Mouse (Mus musculus) limb, embryonic 10.5 days (tissue): ENCODE measurements around the gene Sstr2. TPM values are rescaled to one million over a fixed set of nuclear protein-coding genes. Genes with fewer than 3 reads are reported as not detected.
"Not testable (repeated sequence)": the region's sequence is repeated elsewhere in the genome, so short reads cannot be mapped to it uniquely, and the experiment has no call there.

Source experiments
- DNase-seq: peaks from one replicate; pipeline ENCODE4 v3.0.0-alpha.2; 2017; ENCODE audit warnings: low spot score
- H3K27ac ChIP-seq: fragments of 300-500 bp; sonication (generic); 2 replicates; pipeline ENCODE4 v1.5.1; 2016; ENCODE audit warnings: mild to moderate bottlenecking
- H3K27me3 ChIP-seq: fragments of 300-500 bp; sonication (generic); 2 replicates; pipeline ENCODE4 v1.6.1; 2016; ENCODE audit warnings: low read depth, mild to moderate bottlenecking; ENCODE audit not compliant: poor library complexity, severe bottlenecking
- H3K36me3 ChIP-seq: fragments of 300-500 bp; sonication (generic); 2 replicates; pipeline ENCODE4 v1.6.1; 2016; ENCODE audit warnings: mild to moderate bottlenecking, moderate library complexity
- H3K4me1 ChIP-seq: fragments of 300-500 bp; sonication (generic); 2 replicates; pipeline ENCODE4 v1.6.1; 2016
- H3K4me3 ChIP-seq: fragments of 300-500 bp; sonication (generic); 2 replicates; pipeline ENCODE4 v1.5.1; 2016; ENCODE audit warnings: mild to moderate bottlenecking, moderate library complexity
- H3K9me3 ChIP-seq: fragments of 300-500 bp; sonication (generic); replicated peaks from 2 replicates; pipeline ENCODE4 v1.6.1; 2016; ENCODE audit warnings: mild to moderate bottlenecking
- WGBS: fragments of 180-500 bp; shearing (Covaris S2); methylation state at CpG from one replicate; pipeline ENCODE4 v1.1.7; 2016; 5-methylcytosine and 5-hydroxymethylcytosine counted together
- polyA plus RNA-seq: library from polyadenylated mRNA; unstranded; fragments of >200 nt; fragmentation: Nextera tagmentation; extraction: Ambion mirVana; gene quantifications from 2 replicates; pipeline ENCODE4 v1.2.1, GENCODE M21; 2016

Sstr2 gene
- polyA plus RNA-seq, 1 experiment from 2014 or later, result 0.55 TPM

DNA sequence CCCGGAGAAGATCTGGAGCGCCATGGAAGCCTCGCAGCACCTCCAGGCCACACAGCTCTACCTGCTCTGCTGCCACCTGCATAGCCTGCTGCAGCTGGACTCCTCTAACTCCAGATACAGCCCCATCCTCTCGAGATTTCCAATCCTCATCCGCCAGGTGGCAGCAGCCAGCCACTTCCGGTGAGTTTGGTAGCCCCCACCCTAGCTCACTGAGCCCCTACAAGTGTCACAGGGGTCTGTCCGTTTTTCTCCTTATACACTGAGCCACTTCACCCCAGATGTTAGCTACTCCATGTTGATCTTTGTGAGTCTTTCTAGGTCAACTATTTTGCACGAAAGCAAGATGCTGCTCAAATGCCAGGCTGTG, 32.7 kb downstream of the Sstr2 start:
- Histone ChIP-seq H3K27ac (0 out of 2 replicates have a peak overlapping the region, but pooled peaks have one; percentile 17), H3K9me3 (no peaks in the 10 kb centered on the region), H3K4me1 (peaks cover 84% of the 10 kb centered on the region), H3K4me3 (no peak overlapping the region), H3K36me3 (peaks cover 55% of the 10 kb centered on the region), H3K27me3 (no peaks in the 10 kb centered on the region)
- DNase-seq, result peak; percentile 75
- WGBS, result 49% methylated on average over 8 of the region's 8 CpGs

DNA sequence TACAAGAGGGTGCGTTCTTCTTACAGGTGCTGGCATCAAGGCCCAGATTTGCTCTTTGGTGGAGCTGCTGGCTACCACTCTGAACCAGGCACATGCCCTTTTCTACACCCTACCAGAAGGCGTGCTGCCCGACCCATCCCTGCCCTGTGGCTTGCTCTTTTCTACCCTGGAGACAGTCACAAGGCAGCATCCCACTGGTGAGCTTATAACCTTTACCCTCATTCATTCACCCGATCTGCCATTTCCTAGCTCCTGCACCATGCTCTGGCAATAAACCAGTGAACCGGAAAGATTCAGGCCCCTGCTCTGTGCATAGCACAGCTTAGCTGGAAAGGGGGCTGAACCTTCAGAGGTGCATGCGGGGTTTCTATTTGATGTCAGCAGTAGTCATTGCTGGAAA, 33.4 kb downstream of the Sstr2 start:
- DNase-seq, result no peak
- peaks cover 61% of the 10 kb centered on the region for H3K36me3 ChIP-seq
- peak overlapping the region; percentile 10; the same call in 1 of the 2 replicates for H3K27ac ChIP-seq
- 94% methylated on average over 6 of the region's 6 CpGs for WGBS
- no peaks in the 10 kb centered on the region for H3K9me3 ChIP-seq
- H3K4me3 ChIP-seq, result no peak overlapping the region
- H3K27me3 ChIP-seq, result no peaks in the 10 kb centered on the region
- H3K4me1 ChIP-seq, result peaks cover 85% of the 10 kb centered on the region

DNA sequence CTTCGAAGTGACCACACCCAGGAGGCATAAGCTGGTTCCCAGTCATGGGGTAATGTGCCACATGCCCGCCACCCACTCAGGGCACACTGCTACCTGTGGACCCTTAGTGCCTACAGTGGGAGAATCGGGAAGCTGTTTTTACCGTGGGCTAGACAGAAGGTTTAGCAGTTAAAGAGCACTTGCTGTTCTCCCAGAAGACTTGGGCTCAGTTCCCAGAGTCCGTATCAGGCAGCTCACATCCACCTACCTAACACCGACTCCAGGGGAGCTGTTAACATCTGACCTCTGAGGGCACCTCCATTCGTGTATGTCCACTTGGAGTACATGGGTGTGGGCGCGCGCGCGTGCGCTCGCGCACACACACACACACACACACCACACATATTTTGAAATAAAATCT, 35.0 kb downstream of the Sstr2 start:
- Histone ChIP-seq H3K9me3 (no peaks in the 10 kb centered on the region), H3K27me3 (no peaks in the 10 kb centered on the region), H3K4me3 (no peak overlapping the region), H3K27ac (peak overlapping the region; percentile 79), H3K36me3 (peaks cover 77% of the 10 kb centered on the region), H3K4me1 (peaks cover 74% of the 10 kb centered on the region)
- WGBS, result 84% methylated on average over 15 of the region's 15 CpGs
- peak; percentile 40 for DNase-seq

DNA sequence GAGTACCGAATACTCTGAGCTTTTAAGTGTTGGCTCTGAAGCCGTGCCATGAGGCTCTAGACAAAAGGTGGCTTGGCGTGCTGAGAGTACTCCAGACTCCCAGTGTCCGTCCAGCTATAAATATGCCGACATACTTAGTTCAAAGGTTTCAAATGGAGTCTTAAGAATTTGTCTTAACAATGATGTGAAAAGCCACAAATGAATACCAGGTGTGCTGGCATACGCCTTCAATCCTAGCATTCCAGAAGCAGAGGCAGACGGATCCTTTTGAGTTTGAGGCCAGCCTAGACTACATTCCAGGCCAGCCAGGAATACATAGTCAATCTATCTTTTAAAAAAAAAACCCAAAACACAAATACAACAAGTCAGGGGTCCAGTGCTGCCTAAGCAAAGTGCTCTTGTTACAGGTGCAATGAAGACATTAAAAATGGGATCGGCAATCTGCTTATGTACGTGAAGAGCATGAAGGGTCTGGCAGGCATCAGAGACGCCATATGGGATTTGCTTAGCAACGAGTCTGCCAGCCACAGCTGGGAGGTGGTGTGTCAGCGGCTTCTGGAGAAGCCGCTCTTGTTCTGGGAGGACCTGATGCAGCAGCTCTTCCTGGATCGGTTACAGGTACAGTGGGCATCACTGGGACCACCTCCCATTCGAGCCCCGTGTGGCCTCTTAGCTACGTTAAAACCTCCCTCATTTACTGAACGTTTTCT, 35.6 kb downstream of the Sstr2 start:
- Histone ChIP-seq H3K36me3 (peaks cover 83% of the 10 kb centered on the region), H3K27ac (peak overlapping the region; percentile 79), H3K27me3 (no peaks in the 10 kb centered on the region), H3K4me3 (no peak overlapping the region), H3K9me3 (no peaks in the 10 kb centered on the region), H3K4me1 (peaks cover 74% of the 10 kb centered on the region)
- 50% methylated on average over 18 of the region's 18 CpGs for WGBS
- peak; percentile 56 for DNase-seq

DNA sequence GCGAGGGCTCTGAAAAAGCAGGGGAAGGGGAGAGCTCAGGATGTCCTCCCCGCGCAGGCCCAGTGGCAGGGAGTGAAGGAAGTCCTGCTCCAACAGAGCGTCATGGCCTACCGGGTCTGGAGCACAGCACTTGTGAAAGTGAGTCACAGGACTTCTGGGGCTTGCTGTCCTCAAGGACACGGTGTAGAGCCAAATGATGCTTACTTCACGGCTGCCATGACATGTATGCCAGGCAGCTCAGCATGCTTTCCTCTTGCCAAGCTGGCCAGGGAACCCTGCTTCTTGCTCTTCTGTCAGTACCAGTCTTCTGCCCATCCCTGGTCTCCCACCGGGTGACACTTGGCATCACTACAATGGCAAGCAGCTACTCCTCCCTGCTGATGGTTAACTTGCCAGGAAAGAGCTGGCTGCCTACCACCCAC, 37.4 kb downstream of the Sstr2 start:
- 0 out of 2 replicates have a peak overlapping the region, but pooled peaks have one; percentile 37 for H3K27ac ChIP-seq
- H3K9me3 ChIP-seq, result no peaks in the 10 kb centered on the region
- no peak for DNase-seq
- no peaks in the 10 kb centered on the region for H3K27me3 ChIP-seq
- H3K4me1 ChIP-seq, result peaks cover 57% of the 10 kb centered on the region
- 91% methylated on average over 8 of the region's 8 CpGs for WGBS
- H3K4me3 ChIP-seq, result no peak overlapping the region
- H3K36me3 ChIP-seq, result peaks cover 100% of the 10 kb centered on the region

DNA sequence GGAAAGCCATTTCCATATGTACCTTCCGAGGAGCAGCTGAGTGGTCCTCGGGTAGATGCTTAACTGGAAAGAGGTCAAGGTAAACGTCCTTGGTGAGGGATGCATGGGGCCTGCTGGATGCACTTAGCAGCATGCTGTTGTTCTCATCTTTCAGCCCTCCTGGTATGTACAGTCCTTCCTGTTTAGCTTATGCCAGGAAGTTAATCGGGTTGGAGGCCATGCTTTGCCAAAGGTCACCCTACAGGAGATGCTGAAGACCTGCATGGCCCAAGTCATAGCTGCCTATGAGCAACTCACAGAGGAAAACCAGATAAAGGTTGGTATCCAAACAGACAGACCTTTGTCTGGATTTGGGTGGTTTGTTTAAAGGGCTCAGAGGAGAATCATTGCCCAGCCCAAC, 38.1 kb downstream of the Sstr2 start:
- no peak for DNase-seq
- Histone ChIP-seq H3K36me3 (peaks cover 100% of the 10 kb centered on the region), H3K27ac (no peak overlapping the region), H3K4me3 (no peak overlapping the region), H3K4me1 (peaks cover 50% of the 10 kb centered on the region), H3K9me3 (no peaks in the 10 kb centered on the region), H3K27me3 (no peaks in the 10 kb centered on the region)
- 84% methylated on average over 4 of the region's 4 CpGs for WGBS

DNA sequence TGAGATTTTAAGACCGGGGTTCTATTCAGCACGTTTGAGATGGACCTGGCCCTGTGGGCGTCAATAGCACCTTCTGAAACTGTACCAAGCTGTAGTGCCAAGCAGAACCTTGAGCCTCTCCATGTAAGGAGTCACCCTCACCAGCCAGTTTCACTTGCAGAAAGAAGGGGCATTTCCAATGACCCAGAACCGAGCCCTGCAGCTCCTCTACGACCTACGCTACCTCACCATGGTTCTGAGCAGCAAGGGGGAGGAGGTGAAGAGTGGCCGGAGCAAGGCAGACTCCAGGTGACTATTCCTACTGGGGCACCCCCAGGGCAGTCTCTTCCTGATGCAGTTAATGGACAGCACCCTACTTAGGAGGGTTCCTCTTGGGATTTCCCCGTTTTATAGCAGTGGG, 39.2 kb downstream of the Sstr2 start:
- H3K9me3 ChIP-seq, result no peaks in the 10 kb centered on the region
- 88% methylated on average over 8 of the region's 8 CpGs for WGBS
- no peak overlapping the region for H3K4me3 ChIP-seq
- DNase-seq, result no peak
- H3K27ac ChIP-seq, result no peak overlapping the region
- H3K36me3 ChIP-seq, result peaks cover 100% of the 10 kb centered on the region
- peaks cover 42% of the 10 kb centered on the region for H3K4me1 ChIP-seq
- no peaks in the 10 kb centered on the region for H3K27me3 ChIP-seq

DNA sequence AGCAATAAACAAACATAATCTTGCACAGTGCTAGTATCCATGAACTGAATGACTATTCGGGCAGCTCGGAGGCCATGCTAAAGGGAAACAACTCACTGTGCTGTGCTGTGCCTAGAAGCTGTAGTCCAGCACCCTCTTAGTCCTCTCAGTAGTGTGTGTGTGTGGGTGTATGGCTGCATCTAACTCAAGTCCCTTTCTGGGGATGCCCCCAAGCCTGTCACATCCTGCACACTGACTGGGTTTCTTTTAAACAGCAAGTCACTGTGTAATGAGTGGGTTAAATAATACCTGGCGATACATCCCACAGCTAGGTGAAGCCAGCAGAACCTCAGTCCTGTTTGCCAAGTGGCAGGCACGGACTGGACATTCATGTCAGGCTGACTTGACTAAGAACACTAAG, 39.6 kb downstream of the Sstr2 start:
- peaks cover 100% of the 10 kb centered on the region for H3K36me3 ChIP-seq
- 89% methylated on average over 4 of the region's 4 CpGs for WGBS

DNA sequence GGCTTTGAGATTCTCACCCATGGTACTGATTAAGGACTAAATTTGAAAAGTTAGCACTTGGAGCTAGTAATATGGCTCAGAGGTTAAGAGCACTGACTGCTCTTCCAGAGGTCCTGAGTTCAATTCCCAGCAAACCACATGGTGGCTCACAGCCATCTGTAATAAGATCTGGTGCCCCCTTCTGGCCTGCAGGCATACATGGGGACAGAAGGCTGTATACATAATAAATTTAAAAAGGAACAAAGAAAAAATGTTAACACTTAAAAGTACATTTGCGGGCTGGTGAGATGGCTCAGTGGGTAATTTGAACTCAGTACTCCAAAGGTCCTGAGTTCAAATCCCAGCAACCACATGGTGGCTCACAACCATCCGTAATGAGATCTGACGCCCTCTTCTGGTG, 41.1 kb downstream of the Sstr2 start:
- peaks cover 99% of the 10 kb centered on the region for H3K36me3 ChIP-seq
- not testable (repeated sequence) for H3K4me3 ChIP-seq
- 94% methylated on average over 3 of the region's 3 CpGs for WGBS

More for the DNA sequence above, 39.6 kb downstream of the Sstr2 start:
- no peak overlapping the region for H3K27ac ChIP-seq
- peaks cover 38% of the 10 kb centered on the region for H3K4me1 ChIP-seq
- H3K9me3 ChIP-seq, result no peaks in the 10 kb centered on the region
- no peaks in the 10 kb centered on the region for H3K27me3 ChIP-seq
- no peak overlapping the region for H3K4me3 ChIP-seq
- no peak for DNase-seq

DNA sequence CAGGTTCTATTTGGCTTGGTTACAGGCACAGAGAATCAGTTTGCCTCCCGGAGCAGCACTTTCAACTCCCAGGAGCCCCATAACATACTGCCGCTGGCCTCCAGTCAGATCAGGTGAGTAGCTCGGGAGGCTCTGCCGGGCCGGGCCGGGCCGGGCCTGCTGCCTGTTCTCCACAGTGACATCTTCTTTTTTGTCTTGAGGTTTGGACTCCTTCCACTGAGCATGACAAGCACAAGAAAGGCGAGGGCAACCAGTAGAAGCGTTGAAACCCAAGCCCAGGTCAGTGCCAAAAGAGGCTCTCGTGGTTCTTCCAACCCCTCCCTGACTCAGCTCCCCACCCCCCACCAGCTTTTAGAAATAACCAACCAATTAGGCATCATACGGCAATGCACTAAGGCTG, 41.8 kb downstream of the Sstr2 start:
- Histone ChIP-seq H3K36me3 (peaks cover 92% of the 10 kb centered on the region), H3K27me3 (no peaks in the 10 kb centered on the region), H3K9me3 (no peaks in the 10 kb centered on the region), H3K4me1 (peaks cover 16% of the 10 kb centered on the region), H3K27ac (no peak overlapping the region), H3K4me3 (no peak overlapping the region)
- DNase-seq, result no peak
- 95% methylated on average over 11 of the region's 11 CpGs for WGBS

More for the DNA sequence above, 41.1 kb downstream of the Sstr2 start:
- not testable (repeated sequence) for DNase-seq, H3K27ac ChIP-seq, H3K27me3 ChIP-seq, H3K9me3 ChIP-seq
- H3K4me1 ChIP-seq, result peaks cover 23% of the 10 kb centered on the region

DNA sequence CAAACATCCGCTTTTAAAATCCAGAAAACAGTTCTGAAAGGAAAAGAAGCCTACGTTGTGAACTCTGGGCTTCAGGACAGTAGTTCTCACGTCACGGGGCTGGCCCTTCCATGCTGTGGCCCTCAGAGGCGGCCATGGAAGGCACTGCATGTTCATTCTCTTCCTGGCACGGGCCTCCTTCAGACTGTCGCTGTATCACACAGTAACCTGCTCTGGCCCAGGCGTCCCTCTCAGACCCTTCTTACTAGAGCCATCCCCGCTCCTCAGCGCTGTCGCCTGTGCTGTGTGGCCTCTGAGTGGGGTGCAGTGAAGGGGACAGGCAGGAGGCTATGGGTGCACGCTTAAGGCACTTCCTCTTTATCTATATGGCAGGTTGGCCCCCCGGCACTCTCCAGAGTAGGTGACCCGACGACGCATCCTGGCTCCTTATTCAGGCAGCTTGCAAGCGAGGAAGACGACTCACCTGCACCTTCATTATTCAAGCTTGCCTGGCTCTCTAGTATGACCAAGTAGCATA, 42.8 kb downstream of the Sstr2 start:
- WGBS, result 96% methylated on average over 18 of the region's 18 CpGs
- H3K36me3 ChIP-seq, result peaks cover 87% of the 10 kb centered on the region

DNA sequence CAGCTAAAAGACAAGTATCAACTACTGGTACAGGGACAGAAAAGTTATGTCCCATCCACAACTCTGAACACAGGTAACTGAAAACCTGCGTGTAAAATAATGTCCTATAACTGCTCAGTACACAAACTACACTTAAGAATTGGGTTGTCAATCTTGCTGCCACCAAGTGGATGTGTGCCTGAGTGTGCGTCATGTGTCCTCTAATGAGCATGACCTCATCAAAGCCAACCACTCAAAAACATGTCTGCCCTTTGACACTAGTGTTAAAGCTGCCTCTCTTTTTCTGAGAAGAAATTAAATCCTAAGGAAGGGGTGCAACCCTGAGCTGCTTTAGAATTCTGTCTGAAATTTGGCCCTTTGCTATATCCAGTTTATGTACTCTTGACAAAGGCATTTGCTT, 45.1 kb downstream of the Sstr2 start:
- H3K9me3 ChIP-seq, result no peaks in the 10 kb centered on the region
- no peak for DNase-seq
- 79% methylated on average over 2 of the region's 2 CpGs for WGBS
- no peak overlapping the region for H3K27ac ChIP-seq
- no peaks in the 10 kb centered on the region for H3K27me3 ChIP-seq
- H3K36me3 ChIP-seq, result peaks cover 86% of the 10 kb centered on the region
- peaks cover 9% of the 10 kb centered on the region for H3K4me1 ChIP-seq
- no peak overlapping the region for H3K4me3 ChIP-seq

More for the DNA sequence above, 42.8 kb downstream of the Sstr2 start:
- Histone ChIP-seq H3K27me3 (no peaks in the 10 kb centered on the region), H3K4me1 (peaks cover 18% of the 10 kb centered on the region), H3K27ac (no peak overlapping the region), H3K9me3 (no peaks in the 10 kb centered on the region), H3K4me3 (no peak overlapping the region)
- DNase-seq, result no peak

DNA sequence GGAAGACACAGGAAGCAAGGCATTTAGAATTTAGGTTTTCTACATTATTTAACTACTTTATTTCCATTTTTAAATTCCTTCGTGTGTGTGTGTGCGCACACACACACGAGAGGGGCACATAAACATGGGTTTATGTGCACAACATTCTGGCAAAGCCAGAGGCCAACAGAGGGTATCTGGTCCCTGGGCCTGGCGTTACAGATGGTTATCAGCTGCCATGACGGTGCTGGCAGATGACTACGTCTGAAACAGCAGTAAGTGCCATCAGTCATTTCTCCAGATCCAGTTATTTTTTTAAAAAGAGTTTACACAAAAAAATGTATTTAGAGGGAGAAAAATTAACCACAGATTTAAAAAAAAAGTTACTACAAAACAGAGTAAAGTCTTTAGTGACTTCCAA, 47.1 kb downstream of the Sstr2 start:
- DNase-seq, result no peak
- peaks cover 7% of the 10 kb centered on the region for H3K4me1 ChIP-seq
- no peaks in the 10 kb centered on the region for H3K9me3 ChIP-seq
- H3K36me3 ChIP-seq, result peaks cover 85% of the 10 kb centered on the region
- no peak overlapping the region for H3K4me3 ChIP-seq
- H3K27ac ChIP-seq, result no peak overlapping the region
- WGBS, result 77% methylated on average over 6 of the region's 6 CpGs
- H3K27me3 ChIP-seq, result no peaks in the 10 kb centered on the region
